Mouse (Mus musculus): ENCODE measurements around the gene Bmi1.

DNA sequence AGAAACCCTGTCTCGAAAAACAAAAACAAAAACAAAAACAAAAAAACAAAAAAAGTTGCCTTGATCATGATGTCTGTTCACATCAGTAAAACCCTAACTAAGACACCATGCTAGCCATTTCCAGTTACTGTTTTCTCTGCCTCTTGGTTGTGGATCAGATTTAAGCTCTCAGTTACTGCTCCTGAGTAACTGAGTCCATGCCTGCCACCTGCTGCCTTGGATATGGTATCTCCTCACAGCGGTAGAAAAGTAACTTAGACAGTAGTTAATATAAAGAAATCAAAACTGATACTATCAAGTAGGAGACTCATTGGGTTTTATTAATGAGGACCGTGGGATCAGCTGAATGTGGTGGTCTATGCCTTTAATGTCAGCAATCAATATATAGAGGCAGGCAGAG lies 37.5 kb downstream of the Bmi1 start:
- TF ChIP-seq POLR2A (IDR thresholded peaks at IDR 0.05; ENCODE audit: insufficient read depth, low read length): no peak
- no peak for TF ChIP-seq CTCF (IDR thresholded peaks at IDR 0.05; ENCODE audit: low read depth, low read length)
- no peak for TF ChIP-seq EP300 (IDR thresholded peaks at IDR 0.05; ENCODE audit: insufficient read depth, low read depth, low read length)
